Mouse (Mus musculus): Measurements from ENCODE around the gene Klf11.

- TF ChIP-seq CTCF (IDR thresholded peaks at IDR 0.05; ENCODE audit: extremely low read depth, insufficient read length, insufficient replicate concordance, low read depth, low read length) (no peak), POLR2A (IDR thresholded peaks at IDR 0.05; ENCODE audit: low read depth, low read length) (no peak)
Observed at GRCm38 (mm10) chr12:24642370-24642802, 8.7 kb upstream of the Klf11 start.
